Mouse (Mus musculus): ENCODE data around the gene Smarcc2.
A peak's percentile ranks its signal among the peaks of the same experiment; 100 is the strongest.

Smarcc2 gene

GRCm38 (mm10) chr10:128511189-128511588 is 52.1 kb downstream of the Smarcc2 start:
- DNase-seq (ENCODE audit: low read depth, low spot score) = no peak

DNA sequence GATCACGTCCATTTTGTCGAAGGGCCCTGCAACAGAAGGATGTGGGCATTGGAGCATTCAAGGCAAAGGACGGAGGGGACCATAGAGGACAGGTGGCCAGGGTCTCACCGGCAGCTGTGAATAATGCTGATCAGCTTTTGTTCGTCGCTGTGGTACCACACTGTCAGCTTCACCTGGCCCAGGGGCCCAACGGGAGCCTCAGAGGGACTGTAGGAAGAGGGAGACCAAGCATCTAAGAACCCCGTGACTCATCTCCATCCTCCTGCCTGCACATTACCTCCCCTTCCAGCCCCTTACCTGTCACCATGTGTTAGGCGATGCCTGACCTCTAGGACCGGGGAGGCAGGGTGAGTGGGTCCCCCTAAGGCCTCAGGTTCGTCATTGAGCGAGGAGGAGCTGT is 52.7 kb downstream of the Smarcc2 start:
- no peak for DNase-seq (ENCODE audit: low read depth, low spot score)

- DNase-seq (ENCODE audit: low read depth, low spot score) = no peak
Observed at GRCm38 (mm10) chr10:128515044-128515443, 56.0 kb downstream of the Smarcc2 start.

DNA sequence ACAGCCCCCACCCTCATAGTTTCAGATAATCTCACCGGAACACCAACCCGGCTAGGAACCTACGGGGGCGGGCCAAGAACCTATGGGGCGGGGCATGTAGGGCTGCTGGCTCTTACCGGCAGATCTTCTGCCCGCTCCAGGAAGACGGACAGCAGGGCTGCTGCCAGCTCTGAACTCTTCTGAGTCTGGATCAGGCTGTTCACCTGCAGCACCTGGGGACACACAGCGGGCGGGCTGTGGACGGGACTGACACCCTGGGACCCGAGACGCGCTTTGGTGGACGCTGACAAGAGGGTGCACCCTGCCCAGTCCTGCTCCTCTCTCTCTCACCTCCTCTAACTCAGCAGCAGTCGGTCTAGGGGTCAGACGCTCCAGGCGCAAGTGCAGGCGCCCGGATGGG is 57.0 kb downstream of the Smarcc2 start:
- peak; percentile 51 for DNase-seq (ENCODE audit: low read depth, low spot score)

- peak; percentile 55 for DNase-seq (ENCODE audit: low read depth, low spot score)
Observed at GRCm38 (mm10) chr10:128516677-128517076, 57.6 kb downstream of the Smarcc2 start.

DNA sequence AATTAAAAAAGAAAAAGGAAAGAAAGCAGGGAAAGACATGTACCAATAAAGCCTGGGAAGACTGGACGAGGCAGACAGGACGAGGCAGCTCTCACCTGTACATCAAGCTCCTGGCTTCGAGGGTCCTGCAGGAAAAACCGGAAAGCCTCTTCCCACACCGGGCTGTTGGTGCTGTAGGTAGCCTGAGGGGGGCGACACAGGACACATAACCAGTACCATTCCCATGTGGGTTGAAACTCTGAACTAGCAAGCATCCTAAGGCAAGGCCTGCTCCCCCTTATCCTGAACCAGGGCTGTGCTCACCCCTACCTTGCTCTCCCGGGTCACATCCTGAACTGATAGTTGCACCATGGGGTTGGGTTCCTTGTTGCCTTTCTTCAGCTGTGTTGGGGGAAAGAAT is 59.8 kb downstream of the Smarcc2 start:
- DNase-seq (ENCODE audit: low read depth, low spot score) = peak; percentile 81

- DNase-seq (ENCODE audit: low read depth, low spot score) = no peak
Observed at GRCm38 (mm10) chr10:128520591-128520990, 61.5 kb downstream of the Smarcc2 start.

GRCm38 (mm10) chr10:128522351-128522750 is 63.3 kb downstream of the Smarcc2 start:
- DNase-seq (ENCODE audit: low read depth, low spot score) = no peak

DNA sequence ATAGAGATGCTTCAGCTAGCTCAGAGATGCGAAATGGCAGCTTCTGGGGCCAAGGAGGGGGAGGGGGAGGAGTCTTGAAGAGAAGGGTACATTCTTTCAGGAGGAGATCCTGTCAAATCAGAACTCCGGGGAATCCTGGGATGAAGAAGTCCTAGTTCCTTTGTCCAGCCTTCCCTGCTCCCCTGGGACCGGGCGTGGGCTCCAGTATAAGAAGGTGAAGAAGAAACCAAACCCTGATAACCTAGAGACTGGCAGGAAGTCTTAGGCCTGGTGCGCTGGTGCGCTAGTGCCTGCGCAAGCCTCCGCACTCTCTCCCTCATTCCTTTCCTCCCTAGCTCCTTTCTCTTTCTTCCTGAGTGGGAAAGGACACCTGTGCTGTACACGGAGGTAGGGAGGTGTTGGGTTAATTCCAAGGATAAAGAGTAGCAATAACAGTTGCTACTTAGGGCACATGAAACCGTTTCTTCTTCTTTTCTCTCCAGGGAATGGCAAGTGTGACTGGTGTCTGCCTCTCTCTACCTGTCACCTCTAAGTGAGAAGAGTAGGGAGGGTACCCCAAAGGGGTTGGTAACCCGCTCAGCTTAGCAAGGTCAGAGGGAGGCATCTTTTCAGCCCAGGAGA is 65.2 kb downstream of the Smarcc2 start:
- peak; percentile 58 for DNase-seq (ENCODE audit: low read depth, low spot score)

- peak; percentile 92 for DNase-seq (ENCODE audit: low read depth, low spot score)
Observed at GRCm38 (mm10) chr10:128524732-128525662, 65.9 kb downstream of the Smarcc2 start.

DNA sequence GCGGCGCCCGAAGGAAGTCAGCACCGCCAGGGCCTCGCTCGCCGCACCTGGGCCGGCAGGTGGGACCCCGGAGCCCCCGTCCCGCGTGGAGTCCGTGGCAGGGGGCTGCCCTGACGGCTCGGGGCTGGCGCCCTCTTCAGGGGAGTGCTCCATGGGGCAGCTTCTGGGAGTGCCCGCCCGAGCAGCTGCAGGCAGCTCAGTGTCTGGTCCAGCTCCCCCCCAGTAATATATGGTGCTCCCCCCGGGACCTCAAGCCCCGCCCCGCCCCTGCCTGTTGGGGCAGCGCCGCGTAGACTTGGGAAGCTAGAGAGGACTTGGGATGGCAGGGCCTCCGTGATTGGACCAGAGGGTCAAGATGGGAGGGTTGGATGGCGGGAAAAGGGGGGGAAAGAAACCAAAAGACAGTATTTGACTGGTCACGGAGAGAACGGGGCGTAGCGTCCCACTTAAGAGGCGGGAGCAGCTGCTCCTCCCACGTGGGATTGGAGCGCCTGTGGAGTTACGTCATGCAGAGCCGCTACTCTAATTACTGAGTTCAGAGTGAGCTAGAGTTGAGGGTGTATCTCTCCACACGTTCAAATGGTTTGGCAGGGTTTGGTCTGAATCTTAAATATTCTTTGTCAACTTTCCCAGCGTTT is 66.7 kb downstream of the Smarcc2 start, which contains the start of gene Esyt1:
Gene Esyt1 (minus strand): TSS at position 201 of the 638 bp plus-strand sequence.
- peak; percentile 100 for DNase-seq (ENCODE audit: low read depth, low spot score)

DNA sequence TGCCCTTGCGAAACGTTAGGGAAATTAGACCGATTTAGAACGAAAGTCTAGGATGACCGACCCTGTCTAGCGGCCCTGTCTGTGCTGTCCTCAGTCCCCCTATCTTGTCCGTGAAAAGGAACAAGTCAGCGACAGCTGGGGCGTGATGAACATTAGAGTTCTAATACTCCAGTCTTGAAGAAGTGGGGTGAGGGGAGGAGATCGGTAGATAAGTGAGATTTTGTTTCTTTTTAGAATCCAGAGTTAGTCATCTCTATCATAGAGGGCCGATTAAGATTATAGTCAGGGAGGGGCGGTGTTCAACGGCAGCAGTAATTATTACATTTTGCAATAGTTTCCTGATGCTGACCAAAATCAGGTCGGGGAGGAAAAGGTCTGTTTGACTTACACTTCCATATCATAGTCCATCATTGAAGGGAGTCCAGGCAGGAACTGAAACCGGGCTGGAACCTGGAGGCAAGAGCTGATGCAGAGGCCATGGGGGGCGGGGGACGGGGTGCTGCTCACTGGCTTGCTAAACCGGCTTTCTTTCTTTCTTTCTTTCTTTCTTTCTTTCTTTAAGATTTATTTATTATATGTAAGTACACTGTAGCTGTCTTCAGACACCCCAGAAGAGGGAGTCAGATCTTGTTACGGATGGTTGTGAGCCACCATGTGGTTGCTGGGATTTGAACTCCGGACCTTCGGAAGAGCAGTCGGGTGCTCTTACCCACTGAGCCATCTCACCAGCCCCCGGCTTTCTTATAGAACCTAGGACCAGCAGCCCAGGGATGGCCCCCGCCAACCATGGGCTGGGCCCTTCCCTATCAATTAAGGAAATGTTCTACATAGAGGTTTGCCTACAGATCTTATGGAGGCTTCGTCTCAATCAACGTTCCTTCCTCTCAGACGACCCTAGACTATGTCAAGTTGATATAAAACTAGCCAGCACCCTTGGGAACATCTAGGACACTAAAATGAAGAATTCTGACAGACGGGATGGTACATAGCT is 67.6 kb downstream of the Smarcc2 start:
- no peak for DNase-seq (ENCODE audit: low read depth, low spot score)

- DNase-seq (ENCODE audit: low read depth, low spot score) = peak; percentile 38
Observed at GRCm38 (mm10) chr10:128535206-128535605, 76.2 kb downstream of the Smarcc2 start.

DNA sequence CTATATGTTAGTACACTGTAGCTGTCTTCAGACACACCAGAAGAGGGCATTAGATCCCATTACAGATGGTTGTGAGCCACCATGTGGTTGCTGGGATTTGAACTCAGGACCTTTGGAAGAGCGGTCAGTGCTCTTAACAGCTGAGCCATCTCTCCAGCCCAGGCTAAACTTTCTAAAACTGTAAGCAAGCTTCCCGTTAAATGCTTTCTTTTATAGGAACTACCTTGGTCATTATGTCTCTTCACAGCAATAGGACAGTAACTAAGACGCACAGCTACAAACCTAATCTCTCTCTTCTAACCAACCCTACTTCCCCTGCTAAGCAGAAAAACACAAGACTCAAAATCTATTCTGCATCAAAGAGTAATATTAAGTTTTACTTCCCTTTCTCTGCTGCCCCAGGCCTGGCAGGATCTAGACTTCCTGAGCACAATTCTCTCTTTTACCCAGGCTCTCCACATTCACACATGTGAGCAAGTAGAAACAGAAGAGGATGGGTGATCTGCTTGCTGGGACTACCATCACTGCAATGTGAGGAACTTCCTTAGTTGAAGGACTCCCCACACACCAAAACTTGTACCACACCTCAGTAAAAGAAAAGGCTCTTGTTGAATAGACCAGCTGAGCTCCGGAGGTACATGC is 76.7 kb downstream of the Smarcc2 start:
- DNase-seq (ENCODE audit: low read depth, low spot score) = no peak

- peak; percentile 96 for DNase-seq (ENCODE audit: low read depth, low spot score)
Observed at GRCm38 (mm10) chr10:128536266-128536940, 77.4 kb downstream of the Smarcc2 start.

DNA sequence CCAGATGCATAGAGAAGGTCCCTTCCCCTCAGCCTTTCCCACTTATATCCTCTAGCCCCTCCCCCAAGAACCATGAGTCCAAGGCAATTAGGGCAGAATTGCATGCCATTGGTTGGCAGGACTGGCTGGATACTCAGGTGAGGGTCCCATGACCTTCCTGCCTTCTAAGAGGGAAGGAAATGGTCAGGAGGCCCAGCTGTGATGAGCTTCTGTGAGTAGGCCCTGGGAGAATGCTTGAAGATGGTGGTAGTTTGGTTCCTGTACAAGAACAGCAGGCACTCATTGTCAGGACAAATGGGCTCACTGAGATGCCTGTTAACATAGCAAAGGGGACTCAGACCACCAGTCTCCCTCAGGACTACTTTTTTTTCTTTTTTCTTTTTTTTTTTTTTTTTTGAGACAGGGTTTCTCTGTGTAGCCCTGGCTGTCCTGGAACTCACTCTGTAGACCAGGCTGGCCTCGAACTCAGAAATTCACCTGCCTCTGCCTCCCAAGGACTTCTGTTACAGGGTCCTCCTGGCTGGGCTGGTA is 79.4 kb downstream of the Smarcc2 start:
- DNase-seq (ENCODE audit: low read depth, low spot score) = peak; percentile 89
